In genomic region chr15:91072440-91072839, GRCm38 (mm10) we compare ENCODE assay signal across 23 mouse cellular contexts.
"Had no signal": no experiment of that assay in that cellular context is flagged by ENCODE, and none has a peak within 500 bp of the region (broad histone marks: within the 10 kb centered on the region; RNA-seq: fewer than 3 reads in every experiment).

No protein-coding gene starts in this region.

- H3K36me3 ChIP-seq: heart, embryonic 10.5 days; heart, embryonic 12.5 days; hindbrain, embryonic 13.5 days; hindbrain, embryonic 15.5 days; kidney, embryonic 15.5 days; limb, embryonic 10.5 days; limb, embryonic 12.5 days had no signal

- DNase-seq: gastrocnemius, adult 2 months; gastrocnemius, postnatal 10 days; gastrocnemius, postnatal 25 days; heart, adult 18-20 months; heart, postnatal 10 days; kidney, adult 11 months; kidney, adult 2 months; kidney, adult 9 months; kidney, postnatal 14 days; kidney, postnatal 4 days; liver had no signal

- H3K27ac ChIP-seq: gastrocnemius, adult 2 months; heart, embryonic 10.5 days; hindbrain, embryonic 13.5 days; hindbrain, embryonic 15.5 days; hindbrain, postnatal 0 days; kidney, embryonic 15.5 days; kidney, postnatal 0 days; layer of hippocampus, adult 2 months; left cerebral cortex, adult 2 months; limb, embryonic 10.5 days; limb, embryonic 12.5 days had no signal

- H3K9me3 ChIP-seq: heart, embryonic 10.5 days; heart, embryonic 12.5 days; hindbrain, embryonic 13.5 days; hindbrain, embryonic 15.5 days; kidney, embryonic 15.5 days; limb, embryonic 10.5 days; limb, embryonic 12.5 days had no signal

- H3K4me1 ChIP-seq: heart, embryonic 10.5 days; heart, embryonic 12.5 days; hindbrain, embryonic 13.5 days; kidney, embryonic 15.5 days; limb, embryonic 10.5 days; limb, embryonic 12.5 days had no signal

- H3K9ac ChIP-seq: heart, embryonic 12.5 days; hindbrain, embryonic 13.5 days; hindbrain, embryonic 15.5 days; kidney, embryonic 15.5 days; limb, embryonic 12.5 days had no signal

- ATAC-seq: hindbrain, postnatal 0 days; intestine, embryonic 16.5 days had no signal

- H3K4me2 ChIP-seq: heart, embryonic 12.5 days; hindbrain, embryonic 13.5 days; hindbrain, embryonic 15.5 days; kidney, embryonic 15.5 days; limb, embryonic 12.5 days had no signal

- H3K27me3 ChIP-seq: heart, embryonic 12.5 days; hindbrain, embryonic 13.5 days; hindbrain, embryonic 15.5 days; kidney, embryonic 15.5 days; limb, embryonic 12.5 days had no signal

- H3K4me3 ChIP-seq: gastrocnemius, adult 2 months; heart, embryonic 10.5 days; heart, embryonic 12.5 days; hindbrain, embryonic 13.5 days; hindbrain, embryonic 15.5 days; kidney, embryonic 15.5 days; layer of hippocampus, adult 2 months; left cerebral cortex, adult 2 months; limb, embryonic 10.5 days; limb, embryonic 12.5 days had no signal
